Mouse (Mus musculus) midbrain, embryonic 12.5 days (tissue): ENCODE results near the gene Serpina11. TPM values are rescaled to one million over a fixed set of nuclear protein-coding genes. Genes with fewer than 3 reads are reported as not detected.
A peak's percentile ranks its signal among the peaks of the same experiment; 100 is the strongest.

Experiments
- ATAC-seq: fragments of 200-750 bp; cut with Nextera tagmentation; 2 replicates; pipeline ENCODE4 v1.8.0; 2017; ENCODE audit warnings: low read depth, moderate TSS enrichment, moderate library complexity; ENCODE audit not compliant: low FRiP score
- H3K27ac ChIP-seq: fragments of 300-500 bp; sonication (generic); replicated peaks from 2 replicates; pipeline ENCODE4 v1.5.1; 2016; ENCODE audit warnings: mild to moderate bottlenecking
- H3K27me3 ChIP-seq: fragments of 300-500 bp; sonication (generic); 2 replicates; pipeline ENCODE4 v1.6.1; 2016; ENCODE audit warnings: mild to moderate bottlenecking
- H3K36me3 ChIP-seq: fragments of 300-500 bp; sonication (generic); 2 replicates; pipeline ENCODE4 v1.6.1; 2016
- H3K4me1 ChIP-seq: fragments of 300-500 bp; sonication (generic); 2 replicates; pipeline ENCODE4 v1.6.1; 2016
- H3K4me2 ChIP-seq: fragments of 300-500 bp; sonication (generic); replicated peaks from 2 replicates; pipeline ENCODE4 v1.6.1; 2016; ENCODE audit warnings: mild to moderate bottlenecking, moderate library complexity
- H3K4me3 ChIP-seq: fragments of 300-500 bp; sonication (generic); 2 replicates; pipeline ENCODE4 v1.5.1; 2016; ENCODE audit warnings: mild to moderate bottlenecking
- H3K9ac ChIP-seq: fragments of 300-500 bp; sonication (generic); replicated peaks from 2 replicates; pipeline ENCODE4 v1.6.1; 2016; ENCODE audit warnings: mild to moderate bottlenecking, moderate library complexity
- H3K9me3 ChIP-seq: fragments of 300-500 bp; sonication (generic); 2 replicates; pipeline ENCODE4 v1.6.1; 2016; ENCODE audit warnings: mild to moderate bottlenecking
- WGBS: fragments of 180-500 bp; shearing (Covaris S2); methylation state at CpG from one replicate; pipeline ENCODE4 v1.1.7; 2016; 5-methylcytosine and 5-hydroxymethylcytosine counted together
- polyA plus RNA-seq: library from polyadenylated mRNA; unstranded; fragments of >200 nt; fragmentation: Nextera tagmentation; extraction: Ambion mirVana; gene quantifications from 2 replicates; pipeline ENCODE4 v1.2.1, GENCODE M21; 2016

Gene Serpina11
- polyA plus RNA-seq = not detected in 2 replicates

DNA sequence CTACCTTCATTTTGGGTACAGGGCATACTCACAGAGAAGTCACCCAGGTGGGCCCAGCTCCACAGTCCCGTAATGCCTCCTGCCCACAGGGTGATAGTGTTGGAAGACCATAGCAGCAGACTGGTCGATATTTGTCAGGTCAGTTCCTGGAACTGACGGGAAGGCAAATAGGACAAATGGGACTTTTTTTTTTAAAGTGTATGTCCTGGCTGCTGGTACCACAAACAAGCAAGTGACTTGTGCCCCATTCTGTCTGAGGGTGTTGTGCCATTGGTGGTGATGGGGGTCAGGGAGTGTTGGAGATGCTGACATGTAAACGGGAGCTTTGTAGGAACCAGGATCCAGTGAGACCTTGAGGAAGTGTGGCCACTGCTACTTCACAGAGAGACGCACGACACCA is at the start of gene Serpina11:
Serpina11 (minus strand) TSS at position 101 of the 400 bp plus-strand sequence.
- H3K27me3 ChIP-seq = no peaks in the 10 kb centered on the region
- H3K9ac ChIP-seq = no peak within 1 kb of the TSS
- no peak within 1 kb of the TSS for H3K4me2 ChIP-seq
- ATAC-seq = no peak
- H3K27ac ChIP-seq = no peak within 1 kb of the TSS
- no peaks in the 10 kb centered on the region for H3K4me1 ChIP-seq
- H3K36me3 ChIP-seq = no peaks in the 10 kb centered on the region
- no peak within 1 kb of the TSS for H3K4me3 ChIP-seq
- WGBS = 93% methylated on average over 6 of the region's 6 CpGs
- no peaks in the 10 kb centered on the region for H3K9me3 ChIP-seq

DNA sequence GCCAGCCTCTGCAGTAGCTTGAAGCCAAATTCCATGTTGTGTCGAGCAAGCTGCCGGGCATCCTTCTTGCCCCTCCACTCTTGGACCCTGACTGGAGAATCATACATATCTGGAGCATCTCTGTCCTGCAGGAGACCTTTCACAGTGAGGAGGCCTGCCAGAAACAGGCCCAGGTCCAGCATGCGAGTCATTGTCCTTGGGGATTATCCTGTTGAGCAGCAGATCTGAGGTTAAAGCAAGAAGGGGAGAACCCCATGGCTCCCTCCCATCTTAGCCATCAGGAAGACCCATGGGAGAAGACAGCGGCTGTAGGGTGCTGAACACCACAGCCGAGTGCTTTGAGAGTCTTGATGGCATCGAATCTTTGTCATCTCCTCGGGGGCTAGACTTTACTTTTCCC is 48.4 kb upstream of the Serpina11 start:
- Histone ChIP-seq H3K27ac (no peak overlapping the region), H3K36me3 (no peaks in the 10 kb centered on the region), H3K27me3 (no peaks in the 10 kb centered on the region), H3K4me3 (no peak overlapping the region), H3K9me3 (no peaks in the 10 kb centered on the region), H3K4me1 (no peaks in the 10 kb centered on the region), H3K9ac (no peak overlapping the region), H3K4me2 (no peak overlapping the region)
- ATAC-seq = no peak
- 89% methylated on average over 7 of the region's 7 CpGs for WGBS

DNA sequence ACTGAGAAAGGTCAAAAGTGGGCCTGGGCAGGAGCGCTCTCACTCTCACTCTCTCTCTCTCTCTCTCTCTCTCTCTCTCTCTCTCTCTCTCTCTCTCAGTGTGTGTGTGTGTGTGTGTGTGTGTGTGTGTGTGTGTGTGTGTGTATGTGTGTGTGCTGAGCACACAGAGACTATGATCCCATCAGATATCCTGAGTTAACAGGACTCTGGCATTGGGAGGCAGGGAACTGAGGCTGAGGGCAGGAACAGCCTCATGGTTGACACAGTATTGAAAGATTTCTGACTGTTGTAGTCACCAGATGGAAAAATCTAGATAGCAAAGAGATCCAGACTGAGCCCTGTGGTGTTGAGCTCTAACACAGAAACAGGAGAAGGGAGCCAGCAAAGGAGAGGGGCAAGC is 44.0 kb upstream of the Serpina11 start:
- no peaks in the 10 kb centered on the region for H3K27me3 ChIP-seq
- no peak overlapping the region for H3K27ac ChIP-seq
- H3K9me3 ChIP-seq = no peaks in the 10 kb centered on the region
- H3K36me3 ChIP-seq = no peaks in the 10 kb centered on the region
- 67% methylated on average over 1 of the region's 1 CpGs for WGBS
- no peak overlapping the region for H3K9ac ChIP-seq
- no peaks in the 10 kb centered on the region for H3K4me1 ChIP-seq
- H3K4me2 ChIP-seq = no peak overlapping the region
- no peak for ATAC-seq
- H3K4me3 ChIP-seq = no peak overlapping the region

DNA sequence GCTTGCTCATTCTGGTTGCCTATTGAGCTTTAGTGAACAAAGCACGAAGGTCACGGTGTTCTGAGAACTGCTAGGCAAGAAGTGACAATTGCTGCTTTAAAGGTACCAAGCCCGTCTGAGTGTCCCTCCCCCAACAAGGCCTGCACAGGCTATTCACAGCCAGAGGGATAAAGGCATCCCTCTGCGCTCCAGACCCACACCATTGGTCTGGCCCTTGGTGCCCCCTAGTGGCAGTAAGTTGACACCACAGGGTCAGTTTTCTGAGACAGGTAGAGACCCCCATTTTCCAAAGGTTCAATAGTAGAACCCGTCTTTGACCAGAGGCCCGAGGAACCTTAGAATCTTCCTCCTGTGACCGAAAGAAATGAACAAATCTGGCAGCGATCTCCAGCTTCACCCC is 40.2 kb upstream of the Serpina11 start:
- H3K9me3 ChIP-seq = no peaks in the 10 kb centered on the region
- ATAC-seq = peak; percentile 68
- no peaks in the 10 kb centered on the region for H3K4me1 ChIP-seq
- H3K9ac ChIP-seq = no peak overlapping the region
- H3K4me3 ChIP-seq = no peak overlapping the region
- no peaks in the 10 kb centered on the region for H3K36me3 ChIP-seq
- H3K27me3 ChIP-seq = no peaks in the 10 kb centered on the region
- H3K27ac ChIP-seq = no peak overlapping the region
- WGBS = 44% methylated on average over 8 of the region's 8 CpGs
- H3K4me2 ChIP-seq = no peak overlapping the region

DNA sequence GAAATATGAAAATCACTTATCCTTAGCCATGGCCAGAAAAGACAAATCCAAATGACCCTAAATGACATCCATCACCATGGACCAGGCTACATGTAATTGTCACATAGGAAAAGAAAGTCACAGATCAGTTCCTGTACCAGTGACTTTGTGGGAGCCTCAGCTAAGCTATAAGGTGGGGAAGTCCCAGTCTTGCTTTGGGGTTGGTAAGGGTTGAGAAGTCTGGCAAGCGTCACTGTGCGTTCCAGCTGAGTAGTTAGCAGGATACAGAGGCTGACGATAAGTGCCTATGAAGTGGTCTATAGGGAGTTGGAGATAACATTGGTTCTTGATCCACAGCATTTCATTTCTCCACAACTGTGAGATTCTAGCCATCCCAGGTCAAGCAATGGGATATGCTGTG is 25.5 kb upstream of the Serpina11 start:
- ATAC-seq = no peak
- Histone ChIP-seq H3K4me2 (no peak overlapping the region), H3K4me3 (no peak overlapping the region), H3K27me3 (no peaks in the 10 kb centered on the region), H3K4me1 (no peaks in the 10 kb centered on the region), H3K36me3 (no peaks in the 10 kb centered on the region), H3K9me3 (no peaks in the 10 kb centered on the region), H3K27ac (no peak overlapping the region), H3K9ac (no peak overlapping the region)
- 85% methylated on average over 3 of the region's 3 CpGs for WGBS

DNA sequence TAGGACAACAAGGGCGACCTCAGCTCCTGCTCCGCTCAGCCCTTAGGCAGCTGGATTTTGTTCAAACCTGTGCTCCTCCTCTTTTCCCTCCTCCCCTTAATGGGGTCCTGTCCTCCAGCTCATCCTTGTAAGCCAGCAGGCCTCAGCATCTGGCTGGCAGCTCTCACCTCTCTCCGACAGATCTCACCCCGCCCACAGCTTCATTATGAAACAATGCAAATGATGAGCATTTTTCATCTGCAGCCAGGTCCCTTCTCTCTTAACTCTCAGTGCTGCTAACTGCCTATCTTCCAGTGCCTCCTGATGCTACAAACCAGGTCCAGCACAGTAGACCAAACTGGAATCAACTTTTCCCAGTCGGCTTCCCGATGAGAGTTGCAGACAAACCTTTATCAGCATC is 23.9 kb upstream of the Serpina11 start, which contains the start of gene Serpina9:
Serpina9 (minus strand) TSS at position 136 of the 400 bp plus-strand sequence.
- no peaks in the 10 kb centered on the region for H3K27me3 ChIP-seq
- no peaks in the 10 kb centered on the region for H3K9me3 ChIP-seq
- H3K36me3 ChIP-seq = no peaks in the 10 kb centered on the region
- H3K9ac ChIP-seq = no peak within 1 kb of the TSS
- 89% methylated on average over 6 of the region's 6 CpGs for WGBS
- H3K4me3 ChIP-seq = no peak within 1 kb of the TSS
- no peak for ATAC-seq
- H3K4me2 ChIP-seq = no peak within 1 kb of the TSS
- no peak within 1 kb of the TSS for H3K27ac ChIP-seq
- H3K4me1 ChIP-seq = no peaks in the 10 kb centered on the region

DNA sequence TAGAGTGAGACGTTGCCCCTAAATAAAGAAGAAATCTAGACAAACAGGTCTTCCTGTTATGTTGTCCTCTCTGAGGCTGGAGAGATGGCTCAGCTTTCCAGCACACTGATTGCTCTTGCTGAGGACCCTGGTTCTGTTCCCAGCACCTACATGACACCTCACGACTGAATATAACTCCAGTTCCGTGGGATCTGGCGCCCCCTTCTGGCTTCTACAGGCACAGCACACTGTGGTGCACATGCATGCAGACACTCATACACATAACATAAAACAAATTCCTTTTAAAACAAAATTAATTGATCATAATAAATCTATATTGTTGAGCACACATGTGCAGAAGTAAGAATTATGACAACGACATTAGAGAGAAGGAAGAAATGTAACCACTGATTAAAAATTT is 14.9 kb upstream of the Serpina11 start:
- H3K4me3 ChIP-seq = no peak overlapping the region
- no peaks in the 10 kb centered on the region for H3K36me3 ChIP-seq
- H3K27ac ChIP-seq = no peak overlapping the region
- no peaks in the 10 kb centered on the region for H3K9me3 ChIP-seq
- no peak for ATAC-seq
- no peaks in the 10 kb centered on the region for H3K27me3 ChIP-seq
- H3K4me1 ChIP-seq = no peaks in the 10 kb centered on the region
- no peak overlapping the region for H3K4me2 ChIP-seq
- 81% methylated on average over 5 of the region's 5 CpGs for WGBS
- H3K9ac ChIP-seq = no peak overlapping the region

DNA sequence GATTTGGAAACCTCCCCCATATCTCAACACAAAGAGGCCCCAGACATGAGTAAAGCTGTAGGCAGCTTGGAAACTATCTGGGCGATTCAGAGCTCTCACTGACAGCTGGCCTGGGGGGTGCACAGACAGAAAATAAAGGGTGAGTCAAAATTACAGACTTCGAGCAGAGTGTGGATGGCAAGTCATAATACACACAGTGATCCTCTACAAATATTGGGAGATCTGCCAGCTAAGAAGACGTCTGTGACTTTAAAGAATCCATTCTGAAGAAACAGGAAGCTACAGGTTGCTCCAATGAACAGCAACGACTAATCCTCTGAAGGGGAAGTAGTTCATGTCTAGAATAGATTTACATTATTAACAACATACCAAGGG is 13.5 kb upstream of the Serpina11 start:
- H3K4me1 ChIP-seq = no peaks in the 10 kb centered on the region
- no peaks in the 10 kb centered on the region for H3K27me3 ChIP-seq

DNA sequence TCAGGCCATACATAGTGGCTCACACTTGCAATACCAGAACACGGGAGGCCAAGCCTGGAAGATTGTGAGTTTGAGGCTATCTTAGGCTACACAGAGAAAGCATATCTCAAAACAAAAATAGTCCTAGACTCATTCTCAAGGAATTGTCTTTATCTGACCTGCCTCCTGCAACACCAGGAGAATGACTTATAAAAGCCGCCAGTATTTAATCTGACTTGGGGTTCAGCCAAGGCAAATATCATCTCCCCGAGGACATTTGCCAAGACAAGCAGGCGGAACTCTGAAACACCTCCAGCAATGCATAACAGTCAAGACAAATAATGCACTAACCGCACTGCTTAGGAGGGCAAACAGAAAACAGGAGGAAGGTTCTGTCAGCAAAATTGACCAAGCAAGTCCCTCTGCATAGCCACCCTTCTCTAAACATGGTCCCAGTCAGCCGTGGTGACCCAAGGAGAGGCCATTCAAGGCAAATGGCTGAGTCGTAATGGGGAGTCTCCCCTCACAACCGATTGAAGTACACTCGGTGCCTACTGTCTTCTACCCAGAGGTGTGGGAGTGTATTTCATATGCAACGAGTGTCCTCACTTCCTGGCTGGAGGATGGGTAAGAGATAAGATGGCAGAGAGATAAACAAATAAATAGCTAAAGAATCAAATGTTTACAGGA is 12.9 kb upstream of the Serpina11 start:
- H3K36me3 ChIP-seq = no peaks in the 10 kb centered on the region
- no peak overlapping the region for H3K4me3 ChIP-seq
- no peaks in the 10 kb centered on the region for H3K4me1 ChIP-seq
- WGBS = 84% methylated on average over 10 of the region's 10 CpGs
- H3K27ac ChIP-seq = no peak overlapping the region
- H3K27me3 ChIP-seq = no peaks in the 10 kb centered on the region
- no peaks in the 10 kb centered on the region for H3K9me3 ChIP-seq
- ATAC-seq = no peak
- no peak overlapping the region for H3K9ac ChIP-seq
- H3K4me2 ChIP-seq = no peak overlapping the region

More for the DNA sequence above, 13.5 kb upstream of the Serpina11 start:
- ATAC-seq = no peak
- no peaks in the 10 kb centered on the region for H3K9me3 ChIP-seq
- no peak overlapping the region for H3K4me2 ChIP-seq
- H3K36me3 ChIP-seq = no peaks in the 10 kb centered on the region
- H3K27ac ChIP-seq = no peak overlapping the region
- WGBS = 75% methylated on average over 4 of the region's 4 CpGs
- no peak overlapping the region for H3K9ac ChIP-seq
- H3K4me3 ChIP-seq = no peak overlapping the region

DNA sequence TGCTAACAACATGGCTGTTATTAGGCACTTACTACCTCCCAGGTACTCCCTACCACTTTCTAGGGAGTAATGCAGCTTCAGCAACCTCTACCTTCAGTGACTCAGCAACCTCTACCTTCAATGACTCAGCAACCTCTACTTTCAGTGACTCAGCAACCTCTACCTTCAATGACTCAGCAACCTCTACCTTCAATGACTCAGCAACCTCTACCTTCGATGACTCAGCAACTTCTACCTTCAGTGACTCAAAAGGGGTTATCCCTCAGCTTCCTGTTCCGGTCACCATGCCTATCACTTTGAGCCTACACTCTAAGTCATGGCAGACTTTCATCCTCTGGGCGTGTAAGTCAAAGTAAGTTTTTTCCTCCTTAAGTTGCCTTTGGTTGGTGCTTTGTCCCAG is 10.8 kb upstream of the Serpina11 start:
- no peak for ATAC-seq
- Histone ChIP-seq H3K27me3 (no peaks in the 10 kb centered on the region), H3K9ac (no peak overlapping the region), H3K4me1 (no peaks in the 10 kb centered on the region), H3K4me2 (no peak overlapping the region), H3K4me3 (no peak overlapping the region), H3K27ac (no peak overlapping the region), H3K9me3 (no peaks in the 10 kb centered on the region), H3K36me3 (no peaks in the 10 kb centered on the region)
- 90% methylated on average over 3 of the region's 3 CpGs for WGBS

DNA sequence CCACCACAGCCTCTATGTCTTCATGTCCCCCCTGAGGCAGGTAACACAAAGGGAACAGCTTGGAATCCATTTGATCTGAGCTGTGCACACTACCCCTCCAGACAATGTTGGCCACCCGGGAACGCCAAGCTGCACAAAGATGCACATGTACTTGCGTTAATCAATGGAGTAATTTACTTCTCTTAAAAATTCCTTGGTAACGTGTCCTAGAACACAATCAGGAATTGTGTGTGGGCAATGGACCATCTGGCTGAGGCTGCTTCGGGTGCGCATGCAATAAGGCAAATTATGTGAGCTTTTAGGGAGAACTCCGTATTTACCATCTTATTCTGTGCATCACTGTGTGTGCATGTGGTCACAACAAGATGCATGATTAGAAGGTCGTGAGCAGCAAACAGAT is 9.9 kb upstream of the Serpina11 start:
- ATAC-seq = no peak
- Histone ChIP-seq H3K36me3 (no peaks in the 10 kb centered on the region), H3K27ac (no peak overlapping the region), H3K4me1 (no peaks in the 10 kb centered on the region), H3K9ac (no peak overlapping the region), H3K4me2 (no peak overlapping the region), H3K9me3 (no peaks in the 10 kb centered on the region), H3K4me3 (no peak overlapping the region), H3K27me3 (no peaks in the 10 kb centered on the region)
- 86% methylated on average over 8 of the region's 8 CpGs for WGBS

DNA sequence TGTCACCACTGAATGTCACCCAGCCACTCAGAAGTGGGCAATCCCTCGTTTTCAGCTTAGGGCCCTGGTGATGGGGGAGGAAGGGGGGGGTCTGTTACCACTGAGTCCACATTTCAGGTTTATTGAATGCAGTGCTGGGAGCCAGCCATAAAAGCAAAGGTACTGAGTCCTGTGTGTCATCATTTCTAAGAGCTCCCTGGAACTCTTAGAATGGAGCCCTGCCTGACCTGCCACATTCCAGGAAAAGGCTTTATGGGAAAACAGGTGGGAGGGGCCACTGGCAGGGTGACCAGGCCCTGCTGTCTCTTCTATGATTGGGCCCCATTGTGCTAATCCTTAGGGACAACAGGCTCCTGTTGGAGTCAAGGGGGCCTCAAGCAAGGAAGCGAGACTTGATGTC is 6.8 kb upstream of the Serpina11 start:
- no peak overlapping the region for H3K4me3 ChIP-seq
- no peaks in the 10 kb centered on the region for H3K4me1 ChIP-seq
- H3K9ac ChIP-seq = no peak overlapping the region
- no peaks in the 10 kb centered on the region for H3K36me3 ChIP-seq
- H3K4me2 ChIP-seq = no peak overlapping the region
- no peaks in the 10 kb centered on the region for H3K27me3 ChIP-seq
- H3K9me3 ChIP-seq = no peaks in the 10 kb centered on the region
- WGBS = 73% methylated on average over 2 of the region's 2 CpGs
- H3K27ac ChIP-seq = no peak overlapping the region
- no peak for ATAC-seq
